Mouse (Mus musculus) liver, adult 2 months (tissue): ENCODE measurements around the gene Casz1. TPM values are rescaled to one million over a fixed set of nuclear protein-coding genes. Genes with fewer than 3 reads are reported as not detected.

ENCODE experiments used
- DNase-seq: peaks from one replicate; pipeline ENCODE4 v3.0.0-alpha.2; 2011; ENCODE audit warnings: low read depth, low spot score; ENCODE audit errors: extremely low read depth
- H3K27ac ChIP-seq: fragments of 200-500 bp; replicated peaks from 2 replicates; pipeline ENCODE4 v1.5.1; 2012; ENCODE audit warnings: low read depth, mild to moderate bottlenecking, control low read depth, inconsistent platforms, low read length; ENCODE audit not compliant: insufficient read depth
- H3K27me3 ChIP-seq: fragments of 200-500 bp; 2 replicates; pipeline ENCODE4 v1.6.1; 2012; ENCODE audit warnings: mild to moderate bottlenecking, moderate library complexity, low read length, inconsistent platforms; ENCODE audit not compliant: control insufficient read depth, insufficient read depth
- H3K36me3 ChIP-seq: fragments of 200-500 bp; 2 replicates; pipeline ENCODE4 v1.6.1; 2012; ENCODE audit warnings: low read length, inconsistent platforms; ENCODE audit not compliant: control insufficient read depth, insufficient read depth
- H3K4me1 ChIP-seq: fragments of 200-500 bp; 2 replicates; pipeline ENCODE4 v1.6.1; 2011; ENCODE audit warnings: low read length; ENCODE audit not compliant: control insufficient read depth, insufficient read depth
- H3K4me3 ChIP-seq: fragments of 200-500 bp; 2 replicates; pipeline ENCODE4 v1.5.1; 2011; ENCODE audit warnings: low read depth, mild to moderate bottlenecking, control low read depth, low read length, moderate library complexity; ENCODE audit not compliant: insufficient read depth
- H3K79me2 ChIP-seq: fragments of 200-500 bp; 2 replicates; pipeline ENCODE4 v1.6.1; 2012; ENCODE audit warnings: inconsistent platforms, mild to moderate bottlenecking, low read length, moderate library complexity; ENCODE audit not compliant: control insufficient read depth, insufficient read depth
- H3K9ac ChIP-seq: fragments of 200-500 bp; 2 replicates; pipeline ENCODE4 v1.6.1; 2012; ENCODE audit warnings: low read depth, mild to moderate bottlenecking, control low read depth, inconsistent platforms, low read length
- CTCF ChIP-seq: fragments of 200-500 bp; IDR thresholded peaks from 2 replicates; pipeline ENCODE4 v1.5.1; 2011; ENCODE audit warnings: low read depth, low read length, control low read depth
- POLR2A ChIP-seq: fragments of 200-500 bp; IDR thresholded peaks from 2 replicates; pipeline ENCODE4 v1.6.1; 2011; ENCODE audit warnings: low read length, control low read depth; ENCODE audit not compliant: insufficient read depth; ENCODE audit errors: extremely low read depth
- WGBS: fragments of 180-500 bp; shearing (Covaris S2); methylation state at CpG from one replicate; pipeline ENCODE4 v1.1.7; 2018; 5-methylcytosine and 5-hydroxymethylcytosine counted together
- polyA plus RNA-seq: library from polyadenylated mRNA; depleted of rRNA; stranded (reverse); fragments of >200 nt; gene quantifications from 2 replicates; pipeline ENCODE4 v1.2.3, GENCODE M21; 2012
- total RNA-seq: library from RNA; depleted of rRNA; stranded (reverse); fragments of >200 nt; gene quantifications from 2 replicates; pipeline ENCODE4 v1.2.3, GENCODE M21; 2014

Casz1 gene
- total and polyA plus RNA-seq, 2 experiments, result 0.09 to 0.24 TPM

DNA sequence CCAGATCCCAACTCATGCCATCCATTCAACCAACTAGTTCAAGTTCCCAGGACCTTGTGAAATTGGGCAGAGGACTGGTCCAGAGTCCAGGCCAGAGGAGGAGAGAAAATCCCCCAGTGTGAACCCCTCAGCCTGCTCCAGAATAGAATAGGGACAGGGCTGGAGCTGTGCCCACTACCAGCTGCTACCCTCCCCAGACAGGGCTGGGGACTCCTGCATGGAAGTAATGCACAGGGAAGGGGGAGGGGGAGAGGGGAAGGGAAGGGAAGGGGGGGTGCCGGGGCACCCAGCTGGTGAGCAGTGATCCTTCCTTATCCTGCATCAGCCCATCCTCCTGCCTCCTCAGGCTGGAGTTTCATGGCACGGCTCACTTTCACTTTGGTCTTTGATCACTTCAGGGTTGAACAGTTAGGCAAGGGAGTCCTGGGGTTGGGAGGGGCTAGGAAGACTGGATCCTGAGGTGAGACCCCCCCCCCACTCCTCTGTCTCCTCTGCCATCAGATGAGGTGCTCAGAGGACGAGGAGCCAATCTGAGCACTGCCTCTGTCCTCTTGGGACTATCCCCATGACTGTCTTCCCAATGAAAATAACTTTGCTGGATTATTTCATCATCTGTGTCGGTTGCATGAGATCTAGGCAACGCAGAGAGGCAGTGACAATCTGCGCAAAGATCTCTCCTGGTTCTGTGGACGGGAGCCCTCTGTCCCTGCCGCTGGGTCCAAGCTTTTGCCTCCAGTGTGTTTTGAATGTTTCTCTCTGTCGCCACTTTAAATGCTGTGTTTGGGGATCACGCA lies 28.6 kb upstream of the Casz1 start:
- Histone ChIP-seq H3K4me3 (no peak overlapping the region), H3K36me3 (no peaks in the 10 kb centered on the region), H3K27me3 (no peaks in the 10 kb centered on the region), H3K4me1 (no peaks in the 10 kb centered on the region), H3K79me2 (no peaks in the 10 kb centered on the region), H3K9ac (no peak overlapping the region), H3K27ac (no peak overlapping the region)
- WGBS, result 65% methylated on average over 10 of the region's 10 CpGs
- DNase-seq, result no peak
- TF ChIP-seq POLR2A, result no peak
- no peak for TF ChIP-seq CTCF

DNA sequence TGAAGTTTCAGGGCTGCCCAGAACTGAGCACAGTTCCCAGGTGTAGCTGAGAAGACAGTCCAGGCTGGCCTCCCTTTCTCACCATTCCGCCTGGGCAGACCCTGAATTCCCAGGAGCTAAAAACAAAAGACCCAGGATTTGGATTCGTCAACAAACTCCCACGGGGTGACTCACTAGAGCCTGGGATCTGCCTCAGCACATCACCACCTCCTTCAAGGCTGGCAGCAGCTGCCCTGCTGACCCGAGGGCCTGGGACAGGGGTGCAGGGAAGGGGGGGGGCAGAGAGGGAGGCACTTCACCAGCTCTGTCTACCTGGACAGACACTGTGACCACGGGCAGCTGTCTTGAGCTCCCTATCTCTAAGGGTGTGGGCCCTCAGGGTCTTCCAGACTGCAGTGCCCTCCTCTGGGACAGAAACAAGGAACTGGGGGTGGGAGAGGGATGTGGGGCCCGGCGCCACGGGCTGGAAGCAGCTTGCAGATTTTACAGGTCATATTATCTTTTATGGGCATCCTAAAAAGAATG lies 24.1 kb upstream of the Casz1 start:
- DNase-seq, result no peak
- Histone ChIP-seq H3K27me3 (no peaks in the 10 kb centered on the region), H3K79me2 (no peaks in the 10 kb centered on the region), H3K9ac (no peak overlapping the region), H3K36me3 (no peaks in the 10 kb centered on the region), H3K27ac (no peak overlapping the region), H3K4me1 (no peaks in the 10 kb centered on the region), H3K4me3 (no peak overlapping the region)
- 46% methylated on average over 8 of the region's 8 CpGs for WGBS
- TF ChIP-seq CTCF, result no peak
- TF ChIP-seq POLR2A, result no peak

DNA sequence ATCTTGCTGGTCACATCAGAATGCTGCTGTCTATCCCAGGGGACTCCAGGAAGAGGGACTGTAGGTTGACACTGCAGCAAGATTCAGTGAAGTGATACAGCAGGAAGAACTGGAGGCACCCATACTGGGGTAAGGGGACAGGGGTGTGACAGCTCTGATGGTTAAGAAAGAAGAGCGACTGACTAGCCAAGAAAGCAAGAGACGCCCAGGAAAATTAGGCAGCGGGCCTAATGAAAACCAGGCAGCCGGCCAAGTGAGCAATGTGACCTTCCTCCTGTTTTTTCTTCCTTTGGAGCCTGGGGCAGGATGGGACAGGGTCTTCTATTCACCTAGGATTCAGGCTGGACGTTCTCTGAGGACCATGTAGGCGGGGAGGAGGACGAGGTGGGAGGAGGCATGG lies 22.7 kb upstream of the Casz1 start:
- WGBS, result 79% methylated on average over 7 of the region's 7 CpGs
- no peaks in the 10 kb centered on the region for H3K36me3 ChIP-seq
- H3K79me2 ChIP-seq, result no peaks in the 10 kb centered on the region
- no peak overlapping the region for H3K4me3 ChIP-seq
- no peaks in the 10 kb centered on the region for H3K4me1 ChIP-seq
- TF ChIP-seq CTCF, result no peak
- TF ChIP-seq POLR2A, result no peak
- no peak overlapping the region for H3K9ac ChIP-seq
- no peaks in the 10 kb centered on the region for H3K27me3 ChIP-seq
- no peak for DNase-seq
- H3K27ac ChIP-seq, result no peak overlapping the region

DNA sequence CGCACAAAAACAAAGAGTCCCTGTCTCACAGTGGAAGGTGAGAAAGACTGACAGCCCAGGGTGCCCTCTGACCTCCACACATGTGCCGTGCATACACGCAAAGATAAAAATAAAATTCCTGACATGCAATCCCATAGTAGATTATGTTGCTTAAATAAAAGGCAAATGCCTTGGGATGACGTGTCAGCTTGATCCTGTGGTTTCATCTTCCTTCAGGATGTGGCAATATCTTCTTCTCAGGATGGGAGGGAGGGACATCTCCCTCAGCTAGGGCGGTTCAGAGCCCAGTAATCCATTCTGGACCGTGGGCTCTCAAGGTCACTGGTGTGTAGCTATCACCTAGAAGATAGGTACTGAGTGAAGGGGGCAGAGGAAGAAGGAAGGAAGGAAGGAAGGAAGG lies 21.3 kb upstream of the Casz1 start:
- Histone ChIP-seq H3K4me3 (no peak overlapping the region), H3K36me3 (no peaks in the 10 kb centered on the region), H3K27me3 (no peaks in the 10 kb centered on the region), H3K79me2 (no peaks in the 10 kb centered on the region), H3K27ac (no peak overlapping the region), H3K9ac (no peak overlapping the region), H3K4me1 (no peaks in the 10 kb centered on the region)
- no peak for DNase-seq
- 77% methylated on average over 6 of the region's 6 CpGs for WGBS
- no peak for TF ChIP-seq POLR2A
- no peak for TF ChIP-seq CTCF

DNA sequence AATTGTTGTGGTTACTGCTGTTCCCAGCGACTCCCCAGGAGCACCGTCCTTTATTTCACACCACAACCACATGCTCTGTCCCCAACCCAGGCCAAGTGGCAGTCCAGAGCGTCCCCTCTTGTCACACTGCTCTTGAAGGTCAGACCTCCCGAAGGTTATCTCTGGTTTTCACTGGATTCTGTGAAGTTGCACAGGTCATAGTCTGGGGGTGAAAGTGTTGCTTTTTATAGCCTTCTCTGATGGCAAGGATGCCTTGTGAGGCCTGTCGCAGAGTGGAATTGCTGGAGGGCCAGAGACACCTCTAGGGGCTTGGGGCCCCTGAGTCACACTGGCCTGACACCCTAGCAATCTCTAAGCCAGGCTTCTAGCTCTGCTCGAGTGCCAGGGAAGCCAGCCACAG lies 20.5 kb upstream of the Casz1 start:
- H3K79me2 ChIP-seq, result no peaks in the 10 kb centered on the region
- WGBS, result 72% methylated on average over 6 of the region's 6 CpGs
- H3K4me1 ChIP-seq, result no peaks in the 10 kb centered on the region
- H3K4me3 ChIP-seq, result no peak overlapping the region
- no peak for DNase-seq
- no peak overlapping the region for H3K27ac ChIP-seq
- no peak for TF ChIP-seq POLR2A
- TF ChIP-seq CTCF, result no peak
- H3K9ac ChIP-seq, result no peak overlapping the region
- no peaks in the 10 kb centered on the region for H3K36me3 ChIP-seq
- no peaks in the 10 kb centered on the region for H3K27me3 ChIP-seq

DNA sequence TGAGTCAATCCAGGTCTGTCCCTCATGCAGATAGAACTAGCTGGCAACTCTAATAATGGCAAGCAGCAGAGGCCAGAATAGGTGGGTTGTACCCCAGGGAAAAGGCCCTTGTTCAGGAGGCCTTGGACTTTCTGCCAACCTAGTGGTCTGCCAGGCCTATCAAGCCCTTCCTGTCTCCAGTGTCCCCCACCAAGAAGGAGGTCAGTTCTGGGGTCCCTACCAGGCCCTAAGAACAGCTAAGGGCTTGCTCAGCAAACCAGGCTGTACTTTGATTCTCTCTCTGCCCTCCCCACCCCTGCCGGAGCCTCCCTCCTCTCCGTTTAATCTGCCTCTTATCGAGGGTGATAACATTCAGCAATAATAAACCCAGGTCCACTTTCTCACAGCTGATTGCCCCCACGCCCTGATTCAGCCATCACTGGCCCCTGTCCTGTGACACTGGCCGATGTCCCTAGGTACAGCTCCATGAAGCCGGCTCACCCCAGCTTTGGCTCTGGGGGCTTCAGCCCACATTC lies 19.1 kb upstream of the Casz1 start:
- H3K36me3 ChIP-seq, result no peaks in the 10 kb centered on the region
- TF ChIP-seq POLR2A, result no peak
- no peak for TF ChIP-seq CTCF
- H3K4me3 ChIP-seq, result no peak overlapping the region
- no peak for DNase-seq
- H3K9ac ChIP-seq, result no peak overlapping the region
- WGBS, result 83% methylated on average over 6 of the region's 6 CpGs
- H3K4me1 ChIP-seq, result no peaks in the 10 kb centered on the region
- no peaks in the 10 kb centered on the region for H3K27me3 ChIP-seq
- H3K27ac ChIP-seq, result no peak overlapping the region
- H3K79me2 ChIP-seq, result no peaks in the 10 kb centered on the region
